Mouse (Mus musculus) ovary, adult 18-20 months (tissue): ENCODE measurements around the gene Hipk3.
A peak's percentile ranks its signal among the peaks of the same experiment; 100 is the strongest.

Experiments
- DNase-seq: peaks from one replicate; pipeline ENCODE4 v3.0.0; 2022; ENCODE audit warnings: low spot score, mixed read lengths

The Hipk3 gene

GRCm38 (mm10) chr2:104470536-104470935, 23.7 kb downstream of the Hipk3 start:
- DNase-seq = no peak

GRCm38 (mm10) chr2:104468419-104468818, 25.8 kb downstream of the Hipk3 start:
- DNase-seq = no peak

- no peak for DNase-seq
These were observed 27.2 kb downstream of the Hipk3 start for GRCm38 (mm10) chr2:104466908-104467616.

- DNase-seq = no peak
These were observed 28.4 kb downstream of the Hipk3 start for GRCm38 (mm10) chr2:104465639-104466430.

- no peak for DNase-seq
These were observed 34.2 kb downstream of the Hipk3 start for GRCm38 (mm10) chr2:104460021-104460420.

GRCm38 (mm10) chr2:104458569-104459332, 35.5 kb downstream of the Hipk3 start:
- no peak for DNase-seq

- no peak for DNase-seq
These were observed 37.1 kb downstream of the Hipk3 start for GRCm38 (mm10) chr2:104457106-104457505.

GRCm38 (mm10) chr2:104450685-104451084, 43.6 kb downstream of the Hipk3 start:
- DNase-seq = no peak

GRCm38 (mm10) chr2:104449191-104449590, 45.1 kb downstream of the Hipk3 start:
- DNase-seq = no peak

GRCm38 (mm10) chr2:104448201-104448600, 46.0 kb downstream of the Hipk3 start:
- DNase-seq = no peak

- DNase-seq = no peak
These were observed 48.2 kb downstream of the Hipk3 start for GRCm38 (mm10) chr2:104446016-104446415.

- DNase-seq = peak; percentile 32
These were observed 49.5 kb downstream of the Hipk3 start for GRCm38 (mm10) chr2:104444776-104445175.

- no peak for DNase-seq
These were observed 51.9 kb downstream of the Hipk3 start for GRCm38 (mm10) chr2:104442341-104442740.

GRCm38 (mm10) chr2:104436226-104436625, 58.0 kb downstream of the Hipk3 start:
- DNase-seq = no peak

GRCm38 (mm10) chr2:104431067-104431466, 63.2 kb downstream of the Hipk3 start:
- no peak for DNase-seq

GRCm38 (mm10) chr2:104430566-104430965, 63.7 kb downstream of the Hipk3 start:
- DNase-seq = no peak

GRCm38 (mm10) chr2:104426112-104426511, 68.1 kb downstream of the Hipk3 start:
- DNase-seq = no peak

- no peak for DNase-seq
These were observed 72.0 kb downstream of the Hipk3 start for GRCm38 (mm10) chr2:104422230-104422629.

- DNase-seq = no peak
These were observed 73.4 kb downstream of the Hipk3 start for GRCm38 (mm10) chr2:104420805-104421204.

- no peak for DNase-seq
These were observed 74.2 kb downstream of the Hipk3 start for GRCm38 (mm10) chr2:104419999-104420398.

GRCm38 (mm10) chr2:104419411-104419810, 74.8 kb downstream of the Hipk3 start:
- no peak for DNase-seq

GRCm38 (mm10) chr2:104413011-104413410, 81.2 kb downstream of the Hipk3 start:
- no peak for DNase-seq

- no peak for DNase-seq
These were observed 81.8 kb downstream of the Hipk3 start for GRCm38 (mm10) chr2:104412496-104412895.
